Comparison of ENCODE assay signal across 23 mouse cellular contexts in the genomic region with DNA sequence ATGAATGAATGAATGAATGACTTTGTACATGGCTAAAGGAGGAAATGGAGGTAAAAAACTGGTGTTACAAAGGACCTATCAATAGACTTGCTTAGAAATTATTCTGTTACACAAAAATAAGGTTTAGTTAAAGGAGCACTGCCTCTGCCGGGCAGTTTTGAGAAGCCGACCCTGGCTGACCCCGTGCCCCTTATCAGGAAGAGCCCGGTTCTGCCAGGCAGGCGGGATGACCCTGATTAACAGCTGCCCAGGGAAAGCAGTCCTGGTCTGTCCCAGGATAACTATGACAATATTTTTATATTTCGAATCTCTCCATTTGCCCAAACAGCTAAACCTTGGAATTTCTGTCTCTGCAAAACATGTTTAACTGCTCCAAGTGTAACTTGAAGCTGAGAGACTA. TPM values are rescaled to one million over a fixed set of nuclear protein-coding genes. Genes with fewer than 3 reads are reported as not detected.
"Had no signal": no experiment of that assay in that cellular context is flagged by ENCODE, and none has a peak within 500 bp of the region (broad histone marks: within the 10 kb centered on the region; RNA-seq: fewer than 3 reads in every experiment).

No protein-coding gene starts in this region.

- ATAC-seq: midbrain, embryonic 16.5 days had no signal

- H3K27me3 ChIP-seq: midbrain, embryonic 12.5 days; neural tube, embryonic 13.5 days; neural tube, embryonic 15.5 days had no signal

- DNase-seq: lung, adult 18-20 months; lung, embryonic 14.5 days; lung, postnatal 10 days; lung, postnatal 4 days; midbrain, embryonic 14.5 days; retina, postnatal 1 day; right cerebral cortex, adult 18-20 months; right cerebral cortex, postnatal 25 days; right cerebral cortex, postnatal 4 days; spleen, adult 18-20 months; thymus, adult 18-20 months; thymus, postnatal 14 days; thymus, postnatal 36 days had no signal

- H3K9me3 ChIP-seq: midbrain, embryonic 10.5 days; midbrain, embryonic 12.5 days; neural tube, embryonic 13.5 days; neural tube, embryonic 15.5 days had no signal

- H3K9ac ChIP-seq: liver, embryonic 14.5 days; lung, embryonic 14.5 days; midbrain, embryonic 12.5 days; neural tube, embryonic 13.5 days; neural tube, embryonic 15.5 days had no signal

- H3K4me2 ChIP-seq: lung, embryonic 14.5 days; midbrain, embryonic 12.5 days; neural tube, embryonic 13.5 days; neural tube, embryonic 15.5 days had no signal

- H3K4me1 ChIP-seq: midbrain, embryonic 10.5 days; midbrain, embryonic 12.5 days; neural tube, embryonic 13.5 days; neural tube, embryonic 15.5 days had no signal

- H3K4me3 ChIP-seq: midbrain, embryonic 10.5 days; midbrain, embryonic 12.5 days; myocyte; neural tube, embryonic 13.5 days; neural tube, embryonic 15.5 days had no signal

- H3K27ac ChIP-seq: liver, embryonic 14.5 days; midbrain, embryonic 10.5 days; midbrain, embryonic 12.5 days; neural tube, embryonic 13.5 days; neural tube, embryonic 15.5 days had no signal

- H3K36me3 ChIP-seq: midbrain, embryonic 10.5 days; midbrain, embryonic 12.5 days; neural tube, embryonic 13.5 days; neural tube, embryonic 15.5 days had no signal

RNA-seq across cellular contexts. Expression of a gene that starts 7.2 kb away (rescaled TPM):
- total RNA-seq: megakaryocyte, adult 5-6 weeks; megakaryocyte-erythroid progenitor cell, adult 5-6 weeks had no signal
- polyA plus RNA-seq: liver, embryonic 16.5 days had no signal
